Mouse (Mus musculus) liver, embryonic 18 days (tissue): ENCODE data around the gene Cryba1. TPM values are rescaled to one million over a fixed set of nuclear protein-coding genes. Genes with fewer than 3 reads are reported as not detected.

Experiments
- polyA plus RNA-seq: library from polyadenylated mRNA; depleted of rRNA; stranded (reverse); fragments of >200 nt; gene quantifications from 2 replicates; pipeline ENCODE4 v1.2.3, GENCODE M21; 2012; rRNA removed

The Cryba1 gene
- polyA plus RNA-seq, result not detected in 2 replicates

DNA sequence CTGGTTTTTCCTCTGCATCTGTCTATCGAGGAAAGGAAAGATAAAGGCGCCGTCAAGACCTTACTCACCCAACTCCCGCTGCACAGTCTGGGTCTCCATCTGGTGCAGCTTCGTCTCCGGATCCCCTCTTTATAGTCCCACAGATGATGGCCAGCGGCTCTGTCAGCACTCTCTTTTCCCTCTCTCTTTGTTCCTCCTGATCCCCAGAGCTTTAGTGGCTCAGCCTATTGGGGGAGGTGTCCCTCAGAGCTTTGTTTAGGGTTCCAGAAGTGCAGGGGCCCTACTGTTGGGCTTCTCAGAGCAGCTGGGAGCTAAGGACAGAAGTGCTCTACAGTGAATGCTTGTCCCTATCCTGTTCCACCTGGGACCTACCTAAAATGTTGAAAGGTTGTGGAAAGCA is at the start of gene Cryba1:
TSS of gene Cryba1 (minus strand) at position 101 of the 400 bp plus-strand sequence.

DNA sequence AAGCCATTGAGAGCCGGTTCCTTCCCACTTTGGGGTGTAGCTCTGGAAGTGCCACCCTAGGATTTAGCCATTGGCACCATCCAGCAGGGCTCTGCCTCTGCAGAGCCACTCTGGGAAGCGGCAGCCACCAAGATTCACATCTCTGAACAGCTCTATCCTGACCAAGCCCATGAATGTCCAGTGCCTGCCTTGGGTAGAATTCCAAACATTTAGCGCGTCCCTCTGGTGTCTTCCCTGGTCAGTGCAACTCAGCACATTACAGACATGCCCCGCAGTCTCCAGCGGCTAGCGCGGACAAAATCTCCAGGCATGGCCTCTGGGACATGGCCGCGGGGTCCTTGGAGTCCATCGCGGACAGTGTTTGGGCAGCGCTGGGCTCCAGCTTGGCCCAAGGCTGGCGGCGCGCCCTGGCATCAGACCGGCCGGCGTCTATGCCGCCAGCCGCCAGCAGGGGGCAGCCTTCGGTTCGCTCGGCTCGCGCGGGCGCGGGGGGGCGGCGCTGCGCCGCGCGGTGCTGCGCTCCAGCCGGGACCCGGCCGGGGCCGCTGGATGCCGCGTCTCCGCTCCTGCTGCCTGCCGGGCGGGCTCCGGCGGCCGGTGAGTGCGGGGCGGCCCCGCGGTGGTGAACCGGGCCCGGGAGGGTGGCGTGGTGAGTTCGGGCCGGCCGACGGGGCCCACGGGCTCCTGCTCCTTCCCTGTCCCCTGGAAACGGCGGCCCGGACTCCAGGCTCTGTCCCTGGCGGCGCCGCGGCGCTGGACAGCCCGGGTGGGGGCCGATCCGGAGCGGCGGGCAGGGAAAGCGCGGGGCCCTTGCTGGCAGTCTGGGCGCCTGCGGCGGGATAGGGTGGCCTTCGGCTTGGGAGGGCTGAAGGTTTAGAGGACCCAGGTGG is 37.9 kb upstream of the Cryba1 start, which contains the start of gene Myo18a:
TSS of gene Myo18a (plus strand) at position 464 of the 890 bp plus-strand sequence.

DNA sequence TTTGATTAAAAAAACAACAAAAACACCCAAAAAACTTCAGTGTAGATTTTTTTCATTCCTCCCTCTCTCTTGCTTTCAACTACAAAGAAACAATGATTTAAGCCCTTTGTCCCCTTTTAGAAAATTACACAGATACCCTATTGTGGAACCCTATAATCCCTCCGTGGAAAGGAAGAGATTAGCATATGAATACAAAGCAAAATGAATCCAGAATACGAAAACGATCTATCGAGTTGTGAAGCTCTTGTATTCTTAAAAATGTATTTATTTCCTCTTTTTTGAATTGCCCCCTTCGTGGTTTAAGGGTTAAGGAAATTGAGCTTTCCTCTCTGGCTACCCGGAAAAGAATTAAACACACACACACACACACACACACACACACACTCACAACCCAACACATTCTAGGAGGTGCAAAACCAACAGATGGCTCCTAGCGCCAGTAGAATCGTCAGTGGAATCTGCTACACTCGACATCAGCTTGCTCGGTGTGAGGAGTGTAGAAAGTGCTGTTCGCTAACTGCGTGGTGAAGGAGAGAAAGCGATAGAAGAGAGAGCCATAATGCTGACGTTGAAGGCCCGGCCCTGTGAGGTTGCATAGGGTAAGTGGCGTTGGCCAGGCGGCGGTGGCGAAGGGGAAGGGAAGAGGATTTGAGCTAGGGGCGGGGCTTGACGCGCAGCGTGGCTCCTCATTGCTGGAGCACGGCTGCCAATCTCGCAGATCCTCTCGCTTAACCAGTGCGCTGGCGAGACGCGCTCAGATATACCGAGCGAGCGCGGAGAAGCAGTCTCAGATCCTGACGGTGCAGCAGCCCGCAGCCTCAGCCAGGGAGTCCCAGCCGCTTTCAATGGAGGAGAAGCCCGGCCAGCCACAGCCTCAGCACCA is 39.5 kb downstream of the Cryba1 start, which contains the start of gene Nufip2:
TSS of gene Nufip2 (plus strand) at position 773 of the 883 bp plus-strand sequence.

Other genes with a start within 250 kb of the Cryba1 start
- gene Ankrd13b, start 235.6 kb downstream of the Cryba1 start, polyA plus RNA-seq, result 2.6 and 3.2 TPM in 2 replicates
- gene Git1, start 231.7 kb downstream of the Cryba1 start, polyA plus RNA-seq, result 5.7 and 7.5 TPM in 2 replicates
- gene Abhd15, start 210.2 kb downstream of the Cryba1 start, polyA plus RNA-seq, result 1.6 TPM in 2 replicates
- gene Trp53i13, start 209.3 kb downstream of the Cryba1 start, polyA plus RNA-seq, result 3.1 and 3.6 TPM in 2 replicates
- 0.01 and 0.02 TPM in 2 replicates for gene Gm10392, start 206.1 kb downstream of the Cryba1 start, polyA plus RNA-seq
- 3.5 and 4.0 TPM in 2 replicates for gene Taok1, start 117.5 kb downstream of the Cryba1 start, polyA plus RNA-seq
- gene Nufip2, start 39.1 kb downstream of the Cryba1 start, polyA plus RNA-seq, result 7.7 and 7.9 TPM in 2 replicates
- 13.3 and 19.1 TPM in 2 replicates for gene Myo18a, start 38.0 kb upstream of the Cryba1 start, polyA plus RNA-seq
- gene Gm10277, start 62.5 kb upstream of the Cryba1 start, polyA plus RNA-seq, result not detected in 2 replicates
- gene Pipox, start 168.8 kb upstream of the Cryba1 start, polyA plus RNA-seq, result 77.0 and 81.9 TPM in 2 replicates
- gene Sez6, start 205.5 kb upstream of the Cryba1 start, polyA plus RNA-seq, result 0.02 and 0.06 TPM in 2 replicates